Mouse (Mus musculus): ENCODE data around the gene Flywch1. TPM values are rescaled to one million over a fixed set of nuclear protein-coding genes. Genes with fewer than 3 reads are reported as not detected.

The Flywch1 gene
- total and polyA plus RNA-seq, 3 experiments: 18.8 to 28.3 (median 23.4) TPM

DNA sequence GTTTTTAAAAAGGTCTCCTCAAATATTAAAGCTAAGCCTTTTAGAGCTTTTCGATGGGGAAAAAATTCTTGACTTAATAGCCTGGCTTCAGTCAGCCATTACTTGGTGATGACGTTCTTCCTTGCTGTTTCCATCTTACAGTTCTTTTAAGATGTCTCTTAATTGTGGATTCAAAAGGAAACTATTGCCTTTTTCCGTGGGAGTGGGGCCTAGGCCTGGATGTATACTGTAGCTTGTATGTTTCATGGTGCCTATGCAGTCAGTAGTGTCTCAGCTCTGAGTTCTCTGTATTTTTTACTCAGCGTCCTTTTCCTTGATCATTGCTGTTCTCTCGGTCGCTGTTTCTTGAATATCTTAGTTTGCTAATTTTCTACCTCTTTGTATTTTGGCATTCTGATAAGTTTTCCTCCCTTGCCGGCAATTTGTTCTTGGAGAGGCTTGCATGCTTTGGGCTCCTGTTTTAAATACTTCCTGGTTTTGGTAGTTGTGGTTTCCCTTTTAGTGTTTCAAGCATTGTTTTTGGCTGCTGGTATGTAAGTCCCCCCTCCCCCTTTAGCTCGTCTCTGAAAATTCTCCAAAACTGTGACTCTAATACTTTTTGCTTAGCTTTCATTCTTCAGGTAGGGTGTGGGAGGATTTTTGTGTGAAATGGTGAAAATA lies 33.2 kb upstream of the Flywch1 start:
- DNase-seq (ENCODE audit: extremely low read depth): peak; percentile 45
- dilution Hi-C loops (cut with MboI; ENCODE audit: extremely low pct_ligation_motif_present, extremely low pct_unique_long_range_greater_than_20kb, low sequenced_read_pairs) (no loop called here), in situ Hi-C loops (cut with MboI; ENCODE audit: low pct_ligation_motif_present, low pct_unique_long_range_greater_than_20kb, low sequenced_read_pairs) (loop anchor here (5.0 kb wide), 1 partner anchor 32 kb away; the partner anchor contains the start of gene Flywch1)
- H3K27ac ChIP-seq (ENCODE audit: insufficient read depth, low read depth): peak overlapping the region; percentile 94; the same call in 1 of the 2 replicates
- H3K79me2 ChIP-seq (replicated peaks; ENCODE audit: control insufficient read depth, extremely low read depth, insufficient read depth, poor library complexity, severe bottlenecking): peaks cover 62% of the 10 kb centered on the region
- no peaks in the 10 kb centered on the region for H3K27me3 ChIP-seq (replicated peaks)
- H3K4me2 ChIP-seq (ENCODE audit: insufficient read depth, low read depth, poor library complexity, severe bottlenecking): peak overlapping the region; percentile 87
- no peaks in the 10 kb centered on the region for H3K9me3 ChIP-seq (replicated peaks; ENCODE audit: low read length)
- peak overlapping the region; percentile 88 for H3K9ac ChIP-seq (ENCODE audit: insufficient read depth, low read depth)
- 0 out of 2 replicates have a peak, but pooled peaks have one; percentile 15 for TF ChIP-seq POLR2AphosphoS2 (IDR thresholded peaks at IDR 0.05; ENCODE audit: low read depth, low read length)
- no peak for TF ChIP-seq ZC3H11A (IDR thresholded peaks at IDR 0.05; ENCODE audit: low read depth, low read length)
- no peak for TF ChIP-seq ETS1 (conservative IDR thresholded peaks at IDR 0.05; ENCODE audit: low read depth, low read length)
- TF ChIP-seq CTCF (conservative IDR thresholded peaks at IDR 0.05 in 1 of 2, IDR thresholded peaks at IDR 0.05 in 1 of 2; ENCODE audit: low read depth in 2 of 2, low read length in 2 of 2): no peak
- TF ChIP-seq KAT2A (IDR thresholded peaks at IDR 0.05; ENCODE audit: insufficient replicate concordance, low read length): no peak
- TF ChIP-seq UBTF (IDR thresholded peaks at IDR 0.05; ENCODE audit: low read depth, low read length): no peak
- peak; percentile 68 for TF ChIP-seq ELF1 (IDR thresholded peaks at IDR 0.05; ENCODE audit: low read depth, low read length)
- no peak for TF ChIP-seq TBP (conservative IDR thresholded peaks at IDR 0.05; ENCODE audit: low read depth, low read length)
- no peak for TF ChIP-seq TCF12 (IDR thresholded peaks at IDR 0.05; ENCODE audit: low read depth, low read length)
- no peak for TF ChIP-seq E2F4 (IDR thresholded peaks at IDR 0.05; ENCODE audit: insufficient replicate concordance, low read depth, low read length)
- no peak for TF ChIP-seq IRF4 (IDR thresholded peaks at IDR 0.05; ENCODE audit: low read depth, low read length)
- TF ChIP-seq HCFC1 (IDR thresholded peaks at IDR 0.05; ENCODE audit: low read depth, low read length): no peak
- TF ChIP-seq ZNF384 (IDR thresholded peaks at IDR 0.05; ENCODE audit: low read depth, low read length): no peak
- no peak for TF ChIP-seq MAX (IDR thresholded peaks at IDR 0.05; ENCODE audit: low read length)
- TF ChIP-seq USF1 (IDR thresholded peaks at IDR 0.05; ENCODE audit: low read depth, low read length): no peak
- TF ChIP-seq SMC3 (IDR thresholded peaks at IDR 0.05; ENCODE audit: low read depth, low read length): no peak
- TF ChIP-seq RCOR1 (conservative IDR thresholded peaks at IDR 0.05; ENCODE audit: low read depth, low read length): no peak
- no peak for TF ChIP-seq NELFE (IDR thresholded peaks at IDR 0.05; ENCODE audit: low read depth, low read length)
- no peak for TF ChIP-seq GABPA (IDR thresholded peaks at IDR 0.05; ENCODE audit: insufficient replicate concordance, low read depth, low read length)
- 0 out of 2 replicates have a peak, but pooled peaks have one; percentile 26 for TF ChIP-seq MAFK (IDR thresholded peaks at IDR 0.05; ENCODE audit: insufficient replicate concordance, low read length)
- TF ChIP-seq USF2 (conservative IDR thresholded peaks at IDR 0.05; ENCODE audit: low read depth, low read length): no peak
- peak; percentile 62; the same call in 1 of the 2 replicates for TF ChIP-seq SIN3A (IDR thresholded peaks at IDR 0.05; ENCODE audit: low read length)
- no peak for TF ChIP-seq RAD21 (IDR thresholded peaks at IDR 0.05; ENCODE audit: low read depth, low read length)
- no peak for TF ChIP-seq BHLHE40 (IDR thresholded peaks at IDR 0.05; ENCODE audit: low read depth, low read length)
- no peak for TF ChIP-seq NRF1 (IDR thresholded peaks at IDR 0.05; ENCODE audit: low read depth, low read length)
- no peak for TF ChIP-seq MYC (IDR thresholded peaks at IDR 0.05; ENCODE audit: low read depth, low read length)
- no peak for TF ChIP-seq CHD1 (IDR thresholded peaks at IDR 0.05; ENCODE audit: low read depth, low read length)
- TF ChIP-seq MAZ (IDR thresholded peaks at IDR 0.05; ENCODE audit: low read depth, low read length): no peak
- TF ChIP-seq PAX5 (IDR thresholded peaks at IDR 0.05; ENCODE audit: low read length): no peak
- TF ChIP-seq JUND (conservative IDR thresholded peaks at IDR 0.05; ENCODE audit: low read depth, low read length): no peak
- no peak for TF ChIP-seq ZKSCAN1 (IDR thresholded peaks at IDR 0.05; ENCODE audit: borderline replicate concordance, low read depth, low read length)
- TF ChIP-seq MXI1 (IDR thresholded peaks at IDR 0.05; ENCODE audit: low read depth, low read length): peak; percentile 78
- no peak for TF ChIP-seq JUN (IDR thresholded peaks at IDR 0.05; ENCODE audit: insufficient read depth, low read depth, low read length)
- no peak for TF ChIP-seq EP300 (IDR thresholded peaks at IDR 0.05; ENCODE audit: low read length)
- no peak for TF ChIP-seq CHD2 (IDR thresholded peaks at IDR 0.05; ENCODE audit: low read length)
- TF ChIP-seq POLR2A (IDR thresholded peaks at IDR 0.05; ENCODE audit: low read depth, low read length): no peak; the same call in 1 of the 2 replicates
- no peak for TF ChIP-seq ZMIZ1 (IDR thresholded peaks at IDR 0.05; ENCODE audit: low read depth, low read length)
- TF ChIP-seq MEF2A (IDR thresholded peaks at IDR 0.05; ENCODE audit: borderline replicate concordance, low read depth, low read length): no peak
- H3K36me3 ChIP-seq (replicated peaks in 1 of 2; ENCODE audit: control insufficient read depth in 1 of 2, insufficient read depth in 1 of 2, low read length in 1 of 2): peaks cover 19 to 32% of the 10 kb centered on the region in 2 experiments
- H3K4me3 ChIP-seq (replicated peaks in 1 of 3; ENCODE audit: low read depth in 2 of 3, low read length in 2 of 3, poor library complexity in 1 of 3): peak overlapping the region; percentile 84 to 95 (median 85)
- H3K4me1 ChIP-seq (ENCODE audit: control insufficient read depth in 1 of 2, insufficient read depth in 2 of 2): peaks cover 0 to 20% of the 10 kb centered on the region in 2 experiments; a peak in 2 of 4 replicates
